ENCODE assay signal across 26 mouse cellular contexts in genomic region chr4:57523456-57523855, GRCm38 (mm10). TPM values are rescaled to one million over a fixed set of nuclear protein-coding genes. Genes with fewer than 3 reads are reported as not detected.
"Had no signal": no experiment of that assay in that cellular context is flagged by ENCODE, and none has a peak within 500 bp of the region (broad histone marks: within the 10 kb centered on the region; RNA-seq: fewer than 3 reads in every experiment).

No protein-coding gene starts in this region.

- H3K9ac ChIP-seq: heart, embryonic 13.5 days; heart, embryonic 15.5 days; hindbrain, embryonic 13.5 days; hindbrain, embryonic 15.5 days; kidney, embryonic 15.5 days; limb, embryonic 13.5 days; limb, embryonic 15.5 days; liver, embryonic 13.5 days had no signal

- H3K27me3 ChIP-seq: heart, embryonic 13.5 days; heart, embryonic 15.5 days; hindbrain, embryonic 13.5 days; hindbrain, embryonic 15.5 days; limb, embryonic 13.5 days; limb, embryonic 15.5 days; liver, embryonic 13.5 days had no signal

- H3K27ac ChIP-seq: heart, embryonic 10.5 days; heart, embryonic 13.5 days; heart, embryonic 15.5 days; hindbrain, embryonic 13.5 days; hindbrain, embryonic 15.5 days; hindbrain, postnatal 0 days; kidney, embryonic 15.5 days; kidney, postnatal 0 days; limb, embryonic 13.5 days; limb, embryonic 15.5 days; liver, embryonic 13.5 days had no signal

- H3K4me2 ChIP-seq: heart, embryonic 13.5 days; heart, embryonic 15.5 days; hindbrain, embryonic 13.5 days; hindbrain, embryonic 15.5 days; kidney, embryonic 15.5 days; limb, embryonic 13.5 days; limb, embryonic 15.5 days; liver, embryonic 11.5 days; liver, embryonic 13.5 days had no signal

- ATAC-seq: hindbrain, postnatal 0 days; intestine, embryonic 16.5 days had no signal

- H3K4me1 ChIP-seq: hindbrain, embryonic 13.5 days; hindbrain, embryonic 15.5 days; kidney, embryonic 15.5 days; limb, embryonic 15.5 days; liver, embryonic 13.5 days had no signal

- DNase-seq: gastrocnemius, postnatal 14 days; gastrocnemius, postnatal 36 days; heart, postnatal 14 days; heart, postnatal 36 days; kidney, adult 11 months; kidney, adult 2 months; kidney, adult 9 months; kidney, postnatal 14 days; kidney, postnatal 36 days; layer of hippocampus, adult 9-11 months; layer of hippocampus, postnatal 36 days; left cerebral cortex, postnatal 4 days; liver, embryonic 13.5 days had no signal

- H3K9me3 ChIP-seq: heart, embryonic 10.5 days; heart, embryonic 13.5 days; heart, embryonic 15.5 days; hindbrain, embryonic 13.5 days; hindbrain, embryonic 15.5 days; kidney, embryonic 15.5 days; limb, embryonic 13.5 days; limb, embryonic 15.5 days; liver, embryonic 13.5 days had no signal

- H3K4me3 ChIP-seq: heart, embryonic 10.5 days; heart, embryonic 13.5 days; heart, embryonic 15.5 days; hindbrain, embryonic 13.5 days; hindbrain, embryonic 15.5 days; kidney, embryonic 15.5 days; limb, embryonic 13.5 days; limb, embryonic 15.5 days; liver, embryonic 13.5 days had no signal

- H3K36me3 ChIP-seq: heart, embryonic 10.5 days; heart, embryonic 13.5 days; heart, embryonic 15.5 days; hindbrain, embryonic 13.5 days; hindbrain, embryonic 15.5 days; kidney, embryonic 15.5 days; limb, embryonic 13.5 days; limb, embryonic 15.5 days; liver, embryonic 13.5 days had no signal

RNA-seq across cellular contexts. Expression of gene Pakap, which starts 44.5 kb away (rescaled TPM):
- total RNA-seq: hematopoietic stem cell, adult 5-6 weeks had no signal
